ENCODE assay signal across 8 mouse cellular contexts in the genomic region with DNA sequence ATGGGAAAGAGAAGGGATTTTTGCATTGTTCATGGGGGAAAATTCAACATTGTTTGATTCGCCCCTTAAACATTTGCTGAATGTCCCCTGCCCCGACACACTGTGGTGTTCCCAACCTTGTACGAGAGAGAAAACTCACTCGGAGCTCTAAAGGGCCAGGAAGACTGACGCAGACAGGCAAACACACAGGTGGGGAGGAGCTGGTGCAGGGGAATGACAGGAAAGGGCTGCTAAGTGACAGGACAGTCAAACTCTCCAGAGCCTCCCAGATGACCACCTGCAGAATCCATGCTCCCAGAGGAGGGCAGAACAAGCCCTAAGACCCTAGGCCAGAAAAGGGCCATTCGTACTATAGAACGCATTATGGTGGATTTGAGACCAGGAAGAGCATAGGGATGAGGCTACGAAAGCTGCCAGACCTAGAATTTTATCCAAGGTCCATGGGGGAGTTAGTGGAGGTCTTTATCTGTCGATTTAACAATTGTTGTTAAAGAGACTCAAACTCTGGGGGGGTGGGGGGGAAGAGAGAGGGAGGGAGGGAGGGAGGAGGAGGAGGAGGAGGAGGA.
DNase-seq lines count a peak whose midpoint lies in the region; ATAC-seq lines count a peak whose summit lies in the region.

No protein-coding gene starts in this region.

- H3K36me3 ChIP-seq in heart, embryonic 10.5 days: no peaks in the 10 kb centered on the region
- no peaks in the 10 kb centered on the region for H3K36me3 ChIP-seq in hindbrain, embryonic 15.5 days

- no peaks in the 10 kb centered on the region for H3K27me3 ChIP-seq in heart, embryonic 10.5 days (ENCODE audit: insufficient read depth, poor library complexity, severe bottlenecking)
- no peaks in the 10 kb centered on the region for H3K27me3 ChIP-seq in hindbrain, embryonic 15.5 days

- H3K27ac ChIP-seq in heart, embryonic 10.5 days: peak overlapping the region; percentile 89
- H3K27ac ChIP-seq in hindbrain, embryonic 15.5 days (replicated peaks): peak overlapping the region; percentile 84

- DNase-seq in heart, embryonic 10.5 days (ENCODE audit: low spot score): no peak
- DNase-seq in heart, postnatal 14 days: no peak
- peak; percentile 54 for DNase-seq in embryo, embryonic 11 days
- no peak for DNase-seq in adrenal gland, postnatal 14 days
- no peak for DNase-seq in gastrocnemius, postnatal 4 days (ENCODE audit: low spot score in 2 of 2)
- no peak for DNase-seq in testis, postnatal 10 days (ENCODE audit: low spot score)

- H3K4me1 ChIP-seq in heart, embryonic 10.5 days: peaks cover 33% of the 10 kb centered on the region
- H3K4me1 ChIP-seq in hindbrain, embryonic 15.5 days (replicated peaks): peaks cover 38% of the 10 kb centered on the region

- intact Hi-C loops in heart, postnatal 14 days (cut with DNase I): no loop called here

- whole genome bisulfite sequencing in heart, embryonic 10.5 days: 15% methylated on average over 9 of the region's 9 CpGs
- WGBS in hindbrain, embryonic 15.5 days: 2% methylated on average over 9 of the region's 9 CpGs

- peak overlapping the region; percentile 59 for H3K4me3 ChIP-seq in heart, embryonic 10.5 days
- H3K4me3 ChIP-seq in hindbrain, embryonic 15.5 days: 0 out of 2 replicates have a peak overlapping the region, but pooled peaks have one; percentile 4

- H3K4me2 ChIP-seq in hindbrain, embryonic 15.5 days: peak overlapping the region; percentile 69

- no peaks in the 10 kb centered on the region for H3K9me3 ChIP-seq in heart, embryonic 10.5 days
- no peaks in the 10 kb centered on the region for H3K9me3 ChIP-seq in hindbrain, embryonic 15.5 days

- H3K9ac ChIP-seq in hindbrain, embryonic 15.5 days: peak overlapping the region; percentile 20; the same call in 1 of the 2 replicates

- ATAC-seq in hindbrain, embryonic 15.5 days (ENCODE audit: low FRiP score, low read depth): no peak
- 0 out of 2 replicates have a peak, but pooled peaks have one; percentile 3 for ATAC-seq in monocyte, adult 5-6 weeks (replicated peaks; ENCODE audit: insufficient number of reproducible peaks, low FRiP score, low TSS enrichment, poor library complexity, severe bottlenecking)
